Mouse (Mus musculus) liver, embryonic 15.5 days (tissue): ENCODE data around the gene R3hdm4. TPM values are rescaled to one million over a fixed set of nuclear protein-coding genes. Genes with fewer than 3 reads are reported as not detected.

Experiments used
- ATAC-seq: fragments of 200-750 bp; cut with Nextera tagmentation; 2 replicates; pipeline ENCODE4 v1.8.0; 2017; ENCODE audit warnings: moderate number of reproducible peaks, mild to moderate bottlenecking, moderate library complexity; ENCODE audit not compliant: insufficient read depth
- H3K27ac ChIP-seq: fragments of 300-500 bp; sonication (generic); replicated peaks from 2 replicates; pipeline ENCODE4 v1.5.1; 2015; ENCODE audit warnings: mild to moderate bottlenecking, inconsistent platforms
- H3K27me3 ChIP-seq: fragments of 300-500 bp; sonication (generic); 2 replicates; pipeline ENCODE4 v1.6.1; 2015; ENCODE audit warnings: mild to moderate bottlenecking, inconsistent platforms
- H3K36me3 ChIP-seq: fragments of 300-500 bp; sonication (generic); replicated peaks from 2 replicates; pipeline ENCODE4 v1.6.1; 2015; ENCODE audit warnings: moderate library complexity, mild to moderate bottlenecking, inconsistent platforms
- H3K4me1 ChIP-seq: fragments of 300-500 bp; sonication (generic); replicated peaks from 2 replicates; pipeline ENCODE4 v1.6.1; 2015; ENCODE audit warnings: inconsistent platforms
- H3K4me2 ChIP-seq: fragments of 300-500 bp; sonication (generic); 2 replicates; pipeline ENCODE4 v1.6.1; 2015; ENCODE audit warnings: moderate library complexity, mild to moderate bottlenecking, inconsistent platforms
- H3K4me3 ChIP-seq: fragments of 300-500 bp; sonication (generic); replicated peaks from 2 replicates; pipeline ENCODE4 v1.5.1; 2015; ENCODE audit warnings: mild to moderate bottlenecking, inconsistent platforms
- H3K9ac ChIP-seq: fragments of 300-500 bp; sonication (generic); 2 replicates; pipeline ENCODE4 v1.6.1; 2015; ENCODE audit warnings: moderate library complexity, mild to moderate bottlenecking, inconsistent platforms
- H3K9me3 ChIP-seq: fragments of 300-500 bp; sonication (generic); replicated peaks from 2 replicates; pipeline ENCODE4 v1.6.1; 2016; ENCODE audit warnings: inconsistent platforms
- WGBS: fragments of 180-500 bp; shearing (Covaris S2); methylation state at CpG from one replicate; pipeline ENCODE4 v1.1.7; 2015; ENCODE audit warnings: mixed read lengths; ENCODE audit not compliant: insufficient replicate concordance; 5-methylcytosine and 5-hydroxymethylcytosine counted together
- polyA plus RNA-seq: library from polyadenylated mRNA; unstranded; fragments of >200 nt; fragmentation: Nextera tagmentation; extraction: Ambion mirVana; gene quantifications from 2 replicates; pipeline ENCODE4 v1.2.1, GENCODE M21; 2015

Gene R3hdm4
- polyA plus RNA-seq, 1 experiment from 2014 or later: 52.4 TPM

DNA sequence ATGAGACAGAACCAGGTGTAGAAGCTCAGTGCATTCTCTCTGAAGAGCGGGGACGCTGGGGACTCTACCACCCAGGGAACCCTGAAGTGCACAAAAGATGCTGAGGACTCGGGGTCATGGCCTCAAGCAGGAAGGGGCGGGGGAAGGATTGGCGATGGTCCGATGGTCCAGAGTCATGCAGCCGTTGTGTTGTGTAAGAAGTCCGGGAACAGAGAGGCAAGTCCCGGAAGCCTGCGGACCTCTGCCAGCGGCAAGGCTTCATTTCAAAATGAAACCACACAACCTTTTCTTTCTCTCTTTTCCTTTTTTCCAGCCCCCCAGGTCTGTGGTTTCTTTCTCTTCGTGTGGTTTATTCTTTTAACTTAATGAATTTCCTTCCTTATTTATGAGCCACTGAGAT is 43.3 kb downstream of the R3hdm4 start:
- Histone ChIP-seq H3K27ac (peak overlapping the region; percentile 57), H3K4me2 (peak overlapping the region; percentile 44), H3K9me3 (no peaks in the 10 kb centered on the region), H3K4me1 (peaks cover 67% of the 10 kb centered on the region), H3K9ac (no peak overlapping the region; the same call in 1 of the 2 replicates), H3K27me3 (peaks cover 63% of the 10 kb centered on the region), H3K4me3 (no peak overlapping the region), H3K36me3 (no peaks in the 10 kb centered on the region)
- ATAC-seq: 0 out of 2 replicates have a peak, but pooled peaks have one; percentile 8
- 12% methylated on average over 12 of the region's 12 CpGs for WGBS

DNA sequence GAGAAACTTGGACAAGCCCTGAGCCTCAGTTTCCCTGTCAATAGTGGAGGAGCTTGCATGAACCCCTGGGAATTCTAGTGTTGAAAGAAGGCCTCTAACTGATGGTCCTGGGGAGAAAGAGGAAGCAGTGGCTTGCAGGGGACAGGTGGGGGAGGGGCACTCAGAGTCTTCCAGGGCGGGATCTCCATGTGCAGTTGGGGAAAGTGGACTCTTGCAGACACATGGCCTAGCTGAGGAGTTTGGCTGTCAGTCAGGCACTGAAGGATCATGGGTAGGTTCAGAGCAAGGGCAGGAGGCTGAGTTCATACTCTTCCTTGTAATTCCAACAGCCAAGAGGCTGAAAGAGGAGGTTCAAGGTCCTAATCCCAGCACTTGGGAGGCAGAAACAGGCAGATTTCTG is 43.8 kb downstream of the R3hdm4 start:
- ATAC-seq: no peak
- Histone ChIP-seq H3K27ac (peak overlapping the region; percentile 57), H3K4me1 (peaks cover 61% of the 10 kb centered on the region), H3K4me2 (peak overlapping the region; percentile 44), H3K4me3 (no peak overlapping the region), H3K9me3 (no peaks in the 10 kb centered on the region), H3K9ac (no peak overlapping the region), H3K27me3 (peaks cover 61% of the 10 kb centered on the region), H3K36me3 (no peaks in the 10 kb centered on the region)
- WGBS: 26% methylated on average over 1 of the region's 1 CpGs

DNA sequence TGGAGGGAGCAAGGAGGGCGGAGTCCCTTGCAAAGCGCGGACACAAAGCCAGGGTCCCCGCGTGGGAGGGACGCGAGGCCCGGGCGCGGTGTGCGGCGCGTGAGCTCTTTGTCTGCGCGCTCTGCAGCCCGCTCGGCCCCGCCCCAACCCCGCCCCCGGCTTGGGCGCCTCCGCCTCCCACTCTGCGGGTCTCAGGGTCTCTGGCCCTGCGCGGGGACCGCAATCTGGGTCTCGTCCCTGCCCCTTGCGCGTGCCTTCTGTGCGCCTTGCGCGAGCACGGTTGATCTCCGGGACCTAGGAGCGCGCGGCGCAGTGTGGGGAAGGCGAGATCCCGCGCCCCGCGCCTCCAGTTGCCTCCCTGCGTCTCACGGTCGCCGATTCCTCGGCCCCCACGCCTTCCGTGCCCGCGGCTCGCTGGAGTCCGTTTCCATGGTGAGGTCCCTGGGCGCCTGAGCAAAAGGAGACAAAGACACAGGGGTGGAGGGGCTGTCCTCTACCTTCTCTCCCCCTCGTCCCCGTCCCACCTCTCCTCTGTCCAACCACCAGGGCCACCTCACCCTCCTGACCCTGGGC is 46.6 kb downstream of the R3hdm4 start, which contains the start of the genes Prtn3 and Plppr3:
Gene Prtn3 (plus strand): TSS at position 187 of the 573 bp plus-strand sequence.
Gene Plppr3 (minus strand): TSS at position 345 of the 573 bp plus-strand sequence.
- peak within 1 kb of the TSS; percentile 19; the same call in 1 of the 2 replicates for H3K27ac ChIP-seq
- no peak for ATAC-seq
- H3K9me3 ChIP-seq: no peaks in the 10 kb centered on the region
- H3K27me3 ChIP-seq: peaks cover 53% of the 10 kb centered on the region
- peak within 1 kb of the TSS; percentile 75 for H3K4me2 ChIP-seq
- H3K4me3 ChIP-seq: peak within 1 kb of the TSS; percentile 55
- no peaks in the 10 kb centered on the region for H3K36me3 ChIP-seq
- H3K9ac ChIP-seq: peak within 1 kb of the TSS; percentile 27; the same call in 1 of the 2 replicates
- 2% methylated on average over 52 of the region's 57 CpGs for WGBS
- peaks cover 33% of the 10 kb centered on the region for H3K4me1 ChIP-seq

DNA sequence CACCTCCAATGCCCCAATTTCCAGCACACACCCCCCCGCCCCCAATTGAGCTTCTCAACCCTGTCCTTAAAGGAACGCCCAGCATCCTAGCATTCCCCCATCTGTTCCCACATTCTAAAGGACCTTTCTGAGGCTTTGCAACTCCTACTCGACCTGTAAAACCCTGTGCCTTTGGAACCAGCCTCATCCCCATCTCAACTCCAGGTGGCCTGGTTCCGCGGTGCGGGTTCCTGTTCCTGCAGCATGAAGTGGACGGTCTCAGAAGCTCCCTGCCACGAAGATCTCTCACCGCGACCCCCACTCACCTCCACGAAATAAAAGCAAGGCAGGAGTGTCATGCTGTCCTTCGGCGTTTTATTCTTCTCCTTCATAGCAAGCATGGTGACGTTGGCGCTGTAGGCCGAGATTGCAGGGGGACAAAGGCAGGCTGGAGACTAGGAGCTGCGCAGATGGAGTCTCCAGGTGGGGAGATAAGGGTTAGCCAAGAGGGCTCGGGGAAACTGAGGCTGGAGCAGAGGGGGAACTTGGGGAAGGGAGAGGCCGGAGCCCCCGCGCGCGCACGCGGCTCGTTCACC is 47.2 kb downstream of the R3hdm4 start:
- no peak for ATAC-seq
- 1% methylated on average over 26 of the region's 26 CpGs for WGBS
- no peak overlapping the region for H3K27ac ChIP-seq
- H3K4me3 ChIP-seq: peak overlapping the region; percentile 55
- no peaks in the 10 kb centered on the region for H3K36me3 ChIP-seq
- peak overlapping the region; percentile 27; the same call in 1 of the 2 replicates for H3K9ac ChIP-seq
- peaks cover 49% of the 10 kb centered on the region for H3K27me3 ChIP-seq
- H3K9me3 ChIP-seq: no peaks in the 10 kb centered on the region
- H3K4me2 ChIP-seq: peak overlapping the region; percentile 75
- peaks cover 31% of the 10 kb centered on the region for H3K4me1 ChIP-seq

DNA sequence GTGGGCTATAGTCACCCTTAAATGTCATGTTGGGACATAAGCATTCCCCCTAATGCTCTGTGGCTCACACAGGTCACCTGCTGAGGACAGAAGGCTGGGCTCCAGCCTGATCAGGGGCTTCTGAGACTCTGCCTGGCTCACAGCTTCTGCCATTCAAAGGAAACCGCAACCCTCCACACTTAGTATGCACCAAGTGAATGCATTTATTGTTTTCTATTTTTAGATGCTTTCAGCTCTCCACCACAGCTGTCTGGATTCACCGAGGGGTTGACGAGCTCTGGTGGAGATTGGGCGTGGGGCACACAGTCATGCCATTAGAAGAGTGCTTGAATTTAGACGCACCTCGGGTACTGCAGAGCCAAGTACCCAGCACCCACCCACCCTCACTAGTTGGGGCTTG is 47.7 kb downstream of the R3hdm4 start:
- Histone ChIP-seq H3K9me3 (no peaks in the 10 kb centered on the region), H3K4me2 (peak overlapping the region; percentile 75; the same call in 1 of the 2 replicates), H3K9ac (no peak overlapping the region), H3K4me3 (peak overlapping the region; percentile 55), H3K36me3 (no peaks in the 10 kb centered on the region), H3K27me3 (peaks cover 49% of the 10 kb centered on the region), H3K4me1 (peaks cover 31% of the 10 kb centered on the region), H3K27ac (no peak overlapping the region)
- 8% methylated on average over 6 of the region's 6 CpGs for WGBS
- ATAC-seq: no peak

DNA sequence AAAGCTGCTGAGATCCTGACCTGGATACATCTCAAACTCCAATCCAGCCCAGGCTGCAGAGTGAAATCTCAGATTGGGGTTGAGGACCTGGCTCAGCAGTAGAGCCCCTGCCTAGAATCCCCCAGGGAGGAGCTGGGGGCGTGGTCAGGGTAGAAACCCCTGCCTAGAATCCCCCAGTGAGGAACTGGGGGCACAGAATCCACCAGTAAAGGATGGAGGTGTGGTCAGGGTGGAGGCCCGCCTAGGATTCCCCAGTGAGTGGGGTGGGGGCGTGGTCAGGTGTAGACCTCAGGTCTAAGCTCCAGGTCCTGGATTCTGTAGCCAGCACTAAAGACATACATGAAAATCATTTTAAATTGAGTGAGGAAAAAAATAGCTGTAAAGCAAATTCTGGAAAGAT is 48.1 kb downstream of the R3hdm4 start:
- H3K27ac ChIP-seq: no peak overlapping the region
- H3K9ac ChIP-seq: no peak overlapping the region
- WGBS: 33% methylated on average over 3 of the region's 3 CpGs
- peaks cover 28% of the 10 kb centered on the region for H3K4me1 ChIP-seq
- H3K36me3 ChIP-seq: no peaks in the 10 kb centered on the region
- H3K27me3 ChIP-seq: peaks cover 46% of the 10 kb centered on the region
- no peaks in the 10 kb centered on the region for H3K9me3 ChIP-seq
- ATAC-seq: no peak
- no peak overlapping the region for H3K4me3 ChIP-seq
- H3K4me2 ChIP-seq: no peak overlapping the region

DNA sequence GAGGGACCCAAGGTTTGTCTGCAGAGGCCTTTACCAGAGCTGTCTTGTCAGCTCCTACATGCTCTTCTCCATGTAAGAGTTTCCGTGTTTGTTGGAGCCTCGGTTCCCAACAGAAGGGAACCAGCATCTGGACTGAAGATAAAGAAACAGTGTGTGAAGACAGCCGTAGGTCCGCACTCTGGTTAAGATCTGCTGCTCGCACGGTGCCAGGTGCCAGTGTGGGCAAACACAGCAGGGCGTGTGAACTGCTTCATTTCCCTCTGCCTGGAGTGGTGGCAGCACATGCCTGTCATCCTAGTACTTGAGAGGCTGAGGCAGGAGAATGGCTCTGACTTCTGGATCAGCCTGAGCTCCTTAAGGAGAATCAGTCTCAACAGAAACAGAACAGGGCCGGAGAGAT is 49.2 kb downstream of the R3hdm4 start:
- ATAC-seq: no peak
- 77% methylated on average over 8 of the region's 8 CpGs for WGBS
- H3K36me3 ChIP-seq: no peaks in the 10 kb centered on the region
- no peak overlapping the region for H3K27ac ChIP-seq
- no peak overlapping the region for H3K4me3 ChIP-seq
- peaks cover 41% of the 10 kb centered on the region for H3K27me3 ChIP-seq
- peaks cover 19% of the 10 kb centered on the region for H3K4me1 ChIP-seq
- H3K9ac ChIP-seq: no peak overlapping the region
- no peak overlapping the region for H3K4me2 ChIP-seq
- H3K9me3 ChIP-seq: no peaks in the 10 kb centered on the region

DNA sequence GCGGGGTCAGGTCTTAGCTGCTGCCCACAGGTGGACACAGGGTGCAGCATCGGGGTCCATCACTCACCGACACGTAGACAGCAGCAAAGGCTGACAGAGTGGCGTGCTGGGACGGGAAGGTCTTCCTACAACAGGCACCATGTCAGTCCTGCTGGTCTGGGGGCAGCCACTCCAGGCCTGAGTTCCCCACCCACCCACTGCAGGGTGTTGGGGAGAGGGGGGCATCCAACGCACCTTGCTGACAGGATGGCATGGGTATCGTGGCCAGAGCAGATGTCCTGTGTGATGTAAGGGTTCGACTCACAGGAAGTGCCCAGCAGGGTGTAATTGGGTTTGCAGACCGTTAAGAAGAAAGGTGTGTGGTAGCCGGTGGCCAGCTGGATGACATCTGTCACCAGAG is 54.4 kb downstream of the R3hdm4 start:
- H3K9me3 ChIP-seq: no peaks in the 10 kb centered on the region
- H3K4me2 ChIP-seq: no peak overlapping the region
- ATAC-seq: no peak
- H3K27ac ChIP-seq: no peak overlapping the region
- peaks cover 36% of the 10 kb centered on the region for H3K36me3 ChIP-seq
- H3K27me3 ChIP-seq: peaks cover 4% of the 10 kb centered on the region; the same call in 1 of the 2 replicates
- peaks cover 6% of the 10 kb centered on the region for H3K4me1 ChIP-seq
- no peak overlapping the region for H3K9ac ChIP-seq
- no peak overlapping the region for H3K4me3 ChIP-seq
- 77% methylated on average over 11 of the region's 11 CpGs for WGBS

DNA sequence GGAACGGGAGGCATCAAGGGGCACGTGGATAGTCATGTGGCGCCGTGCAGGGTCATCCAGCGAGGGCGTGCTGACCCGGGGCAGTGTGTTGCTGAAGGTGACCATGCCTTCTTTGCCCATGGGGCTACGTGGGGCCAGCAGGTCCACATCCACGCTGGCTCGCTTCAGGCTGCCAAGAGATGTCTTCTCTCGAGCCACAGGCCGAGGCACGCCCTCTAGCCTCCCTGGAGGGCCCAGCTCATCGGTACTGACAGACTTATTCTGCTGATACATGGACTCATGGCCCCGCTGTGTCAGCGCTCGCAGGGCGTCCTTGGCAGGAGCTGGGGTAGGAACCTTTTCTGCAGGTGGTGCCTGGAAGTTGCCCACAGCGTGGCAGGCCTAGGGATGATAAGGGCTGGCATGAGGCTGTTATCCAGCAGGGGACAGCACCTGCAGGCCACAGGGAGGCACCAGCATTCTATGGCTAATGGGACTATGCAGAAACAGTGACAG is 55.2 kb downstream of the R3hdm4 start:
- H3K27me3 ChIP-seq: no peaks in the 10 kb centered on the region
- H3K9ac ChIP-seq: no peak overlapping the region
- no peak overlapping the region for H3K4me2 ChIP-seq
- H3K27ac ChIP-seq: no peak overlapping the region
- no peak overlapping the region for H3K4me3 ChIP-seq
- ATAC-seq: no peak
- H3K36me3 ChIP-seq: peaks cover 44% of the 10 kb centered on the region
- no peaks in the 10 kb centered on the region for H3K9me3 ChIP-seq
- 62% methylated on average over 19 of the region's 19 CpGs for WGBS
- H3K4me1 ChIP-seq: peaks cover 6% of the 10 kb centered on the region

DNA sequence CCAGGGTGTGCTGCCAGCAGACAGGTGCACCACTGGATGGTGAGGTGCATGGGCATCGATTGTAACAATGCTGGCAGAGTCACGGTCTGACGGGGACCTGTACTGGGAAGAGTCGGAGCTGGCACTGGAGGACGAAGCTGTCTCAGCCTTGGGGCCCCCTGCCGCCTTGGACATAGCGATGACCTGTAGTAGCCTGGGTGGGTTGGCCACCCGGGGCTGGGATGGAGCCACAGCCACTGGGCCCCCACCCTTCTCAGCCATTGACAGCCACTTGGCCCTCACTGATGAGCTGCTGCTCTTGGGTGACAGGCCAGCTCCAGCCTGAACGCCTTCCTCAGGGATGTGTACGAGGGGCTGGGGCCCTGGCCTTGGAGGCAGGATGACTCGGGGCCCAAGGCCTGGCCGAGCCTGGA is 55.8 kb downstream of the R3hdm4 start:
- Histone ChIP-seq H3K4me2 (no peak overlapping the region), H3K36me3 (peaks cover 50% of the 10 kb centered on the region), H3K27ac (no peak overlapping the region), H3K9me3 (no peaks in the 10 kb centered on the region), H3K4me1 (peaks cover 8% of the 10 kb centered on the region), H3K9ac (no peak overlapping the region), H3K27me3 (no peaks in the 10 kb centered on the region), H3K4me3 (no peak overlapping the region)
- WGBS: 62% methylated on average over 12 of the region's 12 CpGs
- ATAC-seq: 0 out of 2 replicates have a peak, but pooled peaks have one; percentile 6

DNA sequence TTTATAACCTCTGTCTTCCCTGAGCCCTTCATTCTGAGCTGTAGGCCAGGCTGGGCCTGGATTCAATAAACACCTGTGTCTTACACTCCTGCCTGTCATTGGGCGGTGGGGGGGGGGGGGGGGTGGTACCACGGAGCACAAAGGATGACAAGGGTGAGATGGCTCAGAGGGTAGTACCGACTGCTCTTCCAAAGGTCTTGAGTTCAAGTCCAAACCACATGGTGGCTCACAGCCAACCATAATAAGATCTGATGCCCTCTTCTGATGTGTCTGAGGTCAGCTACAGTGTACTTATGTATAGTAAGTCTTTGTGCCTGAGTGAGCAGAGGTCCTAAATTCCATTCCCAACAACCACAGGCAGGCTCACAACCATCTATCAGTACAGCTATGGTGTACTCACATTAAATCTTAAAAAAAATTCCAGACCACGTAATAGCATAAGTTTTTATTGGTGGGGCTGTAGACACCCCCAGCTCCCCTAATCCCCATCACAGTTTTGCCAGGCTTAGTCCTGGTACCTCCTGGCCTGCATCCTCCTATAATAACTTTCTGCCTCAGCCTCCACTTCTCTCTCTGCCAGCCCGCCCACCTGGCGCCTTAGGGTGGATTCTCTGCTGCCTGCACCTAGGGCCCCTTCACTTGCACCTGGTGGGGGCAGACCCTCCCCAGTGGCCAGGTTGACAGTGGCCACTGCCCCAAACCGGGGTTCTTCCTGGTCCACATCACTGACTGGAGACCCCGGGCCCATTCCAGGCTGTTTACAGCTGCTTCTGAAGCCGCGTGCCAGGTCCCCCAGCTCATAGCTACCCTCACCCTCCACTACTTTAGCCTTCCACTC is 56.4 kb downstream of the R3hdm4 start:
- Histone ChIP-seq H3K4me3 (no peak overlapping the region), H3K27me3 (no peaks in the 10 kb centered on the region), H3K4me1 (peaks cover 12% of the 10 kb centered on the region), H3K9me3 (no peaks in the 10 kb centered on the region), H3K27ac (no peak overlapping the region), H3K4me2 (no peak overlapping the region), H3K9ac (no peak overlapping the region), H3K36me3 (peaks cover 57% of the 10 kb centered on the region)
- ATAC-seq: no peak
- 61% methylated on average over 10 of the region's 10 CpGs for WGBS
